Mouse (Mus musculus) MEL (cell line): ENCODE data around the gene Shf.
A peak's percentile ranks its signal among the peaks of the same experiment; 100 is the strongest.

Source experiments
- CTCF ChIP-seq, 3 experiments: IDR thresholded peaks in 2 of 3; conservative IDR thresholded peaks in 1 of 3; 2 replicates each; pipeline ENCODE4 v1.5.1; 2011 to 2012; ENCODE audit warnings: low read length in 3 of 3, low read depth in 2 of 3, mild to moderate bottlenecking in 2 of 3, improper control_type of control experiment in 1 of 3, inconsistent platforms in 1 of 3, mixed read lengths in 1 of 3, moderate library complexity in 1 of 3; ENCODE audit not compliant: control insufficient read depth in 1 of 3, insufficient read depth in 1 of 3, poor library complexity in 1 of 3, severe bottlenecking in 1 of 3
- EP300 ChIP-seq, 2 experiments: IDR thresholded peaks; 2 replicates each; pipeline ENCODE4 v1.6.1; 2011; ENCODE audit warnings: improper control_type of control experiment in 2 of 2, low read length in 2 of 2, low read depth in 1 of 2, mild to moderate bottlenecking in 1 of 2
- JUND ChIP-seq: IDR thresholded peaks from 2 replicates; pipeline ENCODE4 v1.6.1; 2011; ENCODE audit warnings: low read depth, mild to moderate bottlenecking, improper control_type of control experiment, low read length
- MEF2A ChIP-seq: IDR thresholded peaks from 2 replicates; pipeline ENCODE4 v1.6.1; 2014; ENCODE audit warnings: low read depth, mild to moderate bottlenecking, inconsistent platforms, low read length, improper control_type of control experiment; ENCODE audit not compliant: poor library complexity, insufficient replicate concordance, severe bottlenecking; ENCODE audit errors: extremely low read depth
- MYC ChIP-seq: IDR thresholded peaks from 2 replicates; pipeline ENCODE4 v1.6.1; 2011; ENCODE audit warnings: low read depth, mild to moderate bottlenecking, low read length, improper control_type of control experiment, moderate library complexity
- NRF1 ChIP-seq: IDR thresholded peaks from 2 replicates; pipeline ENCODE4 v1.6.1; 2014; ENCODE audit warnings: low read depth, mild to moderate bottlenecking, inconsistent platforms, low read length, improper control_type of control experiment, moderate library complexity; ENCODE audit not compliant: poor library complexity, insufficient read depth, severe bottlenecking
- POLR2AphosphoS5 ChIP-seq: IDR thresholded peaks from 2 replicates; pipeline ENCODE4 v1.6.1; 2012; ENCODE audit warnings: low read depth, borderline replicate concordance, mild to moderate bottlenecking, inconsistent platforms, low read length, moderate library complexity, mixed read lengths
- RAD21 ChIP-seq: IDR thresholded peaks from 2 replicates; pipeline ENCODE4 v1.6.1; 2011; ENCODE audit warnings: mild to moderate bottlenecking, low read depth, low read length, improper control_type of control experiment

- TF ChIP-seq POLR2AphosphoS5 = no peak
- no peak for TF ChIP-seq EP300 (IDR thresholded peaks at IDR 0.05; ENCODE audit: low read depth in 1 of 2, low read length in 2 of 2)
- TF ChIP-seq MEF2A = no peak
- no peak for TF ChIP-seq MYC
- TF ChIP-seq JUND = no peak
- TF ChIP-seq NRF1 = no peak
- TF ChIP-seq RAD21 = no peak
- peak in 1 of 3 experiments; percentile 25; a peak in 2 of 6 replicates for TF ChIP-seq CTCF (IDR thresholded peaks at IDR 0.05 in 2 of 3, conservative IDR thresholded peaks at IDR 0.05 in 1 of 3; ENCODE audit: control insufficient read depth in 1 of 3, insufficient read depth in 1 of 3, low read depth in 2 of 3, low read length in 3 of 3, poor library complexity in 1 of 3, severe bottlenecking in 1 of 3)
These were observed 5.8 kb upstream of the Shf start for GRCm38 (mm10) chr2:122374666-122375331.
